Mouse (Mus musculus) forelimb bud, embryonic 11.5 days (tissue): ENCODE results near the gene Arv1.

Experiments used
- DNase-seq: peaks from one replicate; pipeline ENCODE4 v3.0.0-alpha.2; 2012; ENCODE audit warnings: low read depth, low spot score

The Arv1 gene

DNA sequence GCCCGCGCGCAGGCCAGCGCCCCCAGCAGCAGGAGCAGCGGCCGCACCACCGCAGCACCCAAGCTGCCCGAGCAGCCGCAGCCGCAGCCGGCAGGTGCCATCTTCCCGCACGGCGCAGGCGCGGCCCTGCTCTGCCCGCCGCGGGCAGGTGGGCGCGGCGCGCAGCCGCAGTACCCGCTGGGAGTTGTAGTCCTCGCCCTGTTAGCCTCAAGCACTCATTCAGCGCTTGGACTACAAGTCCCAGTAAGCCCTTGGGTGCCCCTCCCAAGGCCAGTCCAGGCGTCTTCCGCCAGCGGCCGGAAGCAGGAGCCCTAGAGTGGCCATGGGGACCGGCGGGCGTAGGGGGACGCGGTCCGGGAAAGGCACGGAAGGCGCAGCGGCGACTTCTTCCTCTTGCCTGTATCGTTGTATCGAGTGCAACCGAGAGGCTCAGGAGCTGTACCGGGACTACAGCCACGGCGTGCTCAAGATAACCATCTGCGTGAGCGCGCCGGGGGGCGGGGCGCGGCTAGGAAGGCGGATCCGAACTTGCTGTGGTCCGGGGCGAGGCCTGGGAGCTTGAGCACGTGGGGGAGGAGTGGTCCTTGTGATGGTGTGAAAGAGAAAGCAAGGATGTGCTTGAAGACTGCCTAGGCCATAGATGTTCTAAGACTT, at the start of gene Arv1, which contains the start of gene Ttc13:
Arv1 (plus strand) TSS at position 278 of the 654 bp plus-strand sequence.
Ttc13 (minus strand) TSS at position 122 of the 654 bp plus-strand sequence.
- DNase-seq: peak; percentile 97

DNA sequence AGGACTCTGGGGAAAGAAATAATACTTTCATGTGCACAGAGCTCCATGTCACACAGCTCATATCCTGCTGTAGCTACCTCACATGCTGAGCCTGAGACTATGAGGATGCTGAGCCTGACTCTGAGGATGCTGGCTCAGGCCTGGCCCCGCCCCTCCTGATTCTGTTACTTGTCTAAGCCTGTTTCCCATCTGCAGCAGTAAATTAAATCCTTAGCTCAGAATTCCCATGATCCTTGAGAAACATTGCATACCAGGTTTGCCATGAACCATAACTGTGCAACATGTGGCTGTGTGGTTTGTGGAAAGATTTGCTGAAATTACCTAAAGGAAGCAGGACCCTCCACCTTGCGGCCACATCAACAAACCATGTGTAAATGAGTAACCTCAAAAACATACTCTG, 49.6 kb upstream of the Arv1 start:
- DNase-seq: no peak

DNA sequence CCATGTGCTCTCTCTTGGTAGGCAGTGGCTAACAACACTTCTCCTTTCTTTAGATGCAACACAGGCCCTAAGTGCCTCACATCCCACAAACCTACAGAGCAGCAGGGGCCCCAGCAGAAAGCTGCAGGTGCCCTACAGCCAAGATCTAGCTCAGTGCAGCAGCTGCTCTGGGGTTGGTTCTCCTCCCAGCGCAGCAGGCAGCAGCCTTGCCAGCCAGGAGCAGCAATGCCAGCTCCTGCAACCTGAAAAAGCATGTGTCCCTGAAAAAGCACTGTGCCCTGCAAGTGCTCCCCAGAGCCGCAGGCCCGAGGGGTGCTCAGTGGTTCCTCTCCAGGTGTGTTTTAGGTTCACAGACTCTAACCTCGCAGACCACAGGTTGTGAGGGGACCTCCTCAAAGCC, 45.3 kb upstream of the Arv1 start:
- DNase-seq: no peak

DNA sequence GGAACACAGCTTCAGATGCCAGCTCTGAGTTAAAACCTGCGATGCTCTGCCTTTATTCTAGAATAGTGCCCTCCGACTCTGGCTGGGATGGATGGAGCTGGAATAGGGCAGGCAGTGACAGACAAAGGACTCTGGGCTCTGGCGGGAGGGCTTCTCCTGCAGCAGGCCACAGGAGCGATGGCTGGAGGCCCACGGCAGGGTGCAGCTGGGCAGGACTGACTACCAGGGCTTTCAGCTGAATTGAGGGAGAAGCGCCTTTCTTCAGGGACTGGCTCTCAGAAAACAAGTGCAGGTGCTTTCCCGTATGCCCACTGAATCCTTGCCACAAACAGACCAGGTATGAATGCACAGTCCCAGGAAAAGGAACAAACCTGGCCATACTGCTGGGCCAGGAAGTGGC, 44.9 kb upstream of the Arv1 start:
- DNase-seq: no peak

DNA sequence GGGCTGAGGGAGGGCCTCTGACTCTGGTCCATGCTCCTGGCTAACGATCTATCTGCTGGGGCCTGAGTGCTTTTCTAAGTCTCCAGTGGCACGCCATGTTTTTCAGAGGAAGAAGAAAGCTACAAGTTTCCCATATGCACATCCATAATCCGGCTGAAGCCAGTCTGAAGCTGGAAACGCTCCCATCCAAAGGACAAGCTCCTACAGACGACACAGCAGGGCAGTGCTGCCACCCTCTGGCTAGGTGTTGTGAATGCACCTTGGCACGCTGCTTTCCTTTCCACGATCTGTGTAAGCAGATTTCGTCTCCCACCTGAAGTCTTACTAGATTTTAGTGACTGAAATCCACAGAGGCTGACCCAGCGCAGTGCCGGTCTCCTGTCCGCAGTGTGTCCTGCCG, 44.5 kb upstream of the Arv1 start:
- DNase-seq: peak; percentile 72

DNA sequence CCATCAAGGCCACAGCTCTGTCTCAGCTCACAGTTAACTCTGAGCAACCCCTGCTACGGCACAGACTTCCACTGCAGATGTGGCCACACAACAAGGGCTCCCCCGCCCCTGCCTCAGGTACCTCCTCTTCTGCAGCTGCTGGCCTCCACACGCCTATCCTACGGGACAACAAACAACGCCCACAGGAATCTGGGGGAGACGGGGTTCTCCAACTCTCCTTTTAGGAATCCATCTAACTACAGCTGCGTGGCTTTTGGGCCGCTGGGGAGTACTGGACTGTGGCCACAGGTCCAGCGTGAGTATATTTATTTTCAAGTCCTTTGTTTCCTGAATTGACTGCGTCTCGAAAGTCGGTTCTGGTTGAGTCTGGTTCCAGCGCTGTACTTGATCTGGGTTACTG, 43.7 kb upstream of the Arv1 start:
- DNase-seq: no peak

DNA sequence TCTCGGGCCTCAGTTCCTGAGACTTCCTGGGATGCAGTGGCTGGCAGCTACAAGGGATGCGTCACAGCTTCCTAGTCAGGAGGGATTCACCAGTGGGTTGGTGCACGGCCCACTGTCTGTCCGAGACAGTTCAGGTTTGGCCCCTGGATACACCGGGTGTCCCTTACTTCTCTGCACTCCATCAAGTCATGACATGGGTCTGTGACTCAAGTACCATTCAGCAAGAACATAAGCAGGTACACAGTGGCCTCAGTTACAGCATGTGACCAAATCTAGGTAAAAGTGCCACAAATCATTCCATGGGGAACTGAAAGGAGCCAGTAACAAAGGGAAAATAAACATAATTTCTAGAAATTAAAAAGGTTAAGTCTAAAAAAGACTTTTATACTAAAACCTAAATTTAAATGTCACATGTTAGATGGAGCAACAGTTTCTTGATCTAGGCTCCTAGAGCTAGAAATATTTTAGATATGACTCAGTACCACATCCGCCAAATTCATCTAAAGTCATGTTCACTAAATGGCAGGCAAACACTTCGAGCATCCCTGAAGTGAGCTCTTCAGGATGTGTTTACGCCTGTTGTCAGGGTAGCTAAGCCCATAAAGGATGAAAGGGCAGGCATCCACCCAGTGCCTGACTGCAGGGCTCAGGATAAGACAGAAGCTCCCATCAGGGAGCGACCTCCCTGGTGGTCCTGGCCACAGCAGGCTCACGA, 40.7 kb upstream of the Arv1 start:
- no peak for DNase-seq

DNA sequence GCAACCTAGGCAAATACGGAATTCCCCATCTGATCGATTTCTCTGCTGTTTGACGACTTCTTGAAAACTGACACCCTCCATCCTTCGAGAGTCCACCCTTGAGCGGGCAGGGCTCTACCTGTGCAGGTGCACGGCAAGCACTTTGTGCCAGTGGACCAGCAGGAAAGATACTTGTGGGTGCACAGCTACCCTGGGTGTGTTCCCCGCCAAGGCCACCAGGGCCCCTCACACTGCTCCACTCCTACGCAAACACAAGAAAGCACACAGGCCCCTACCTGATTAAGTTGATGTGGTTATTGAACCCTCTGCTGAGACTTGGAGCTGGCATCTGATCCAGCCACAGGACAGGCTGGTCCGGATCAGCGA, 40.2 kb upstream of the Arv1 start:
- DNase-seq: no peak

DNA sequence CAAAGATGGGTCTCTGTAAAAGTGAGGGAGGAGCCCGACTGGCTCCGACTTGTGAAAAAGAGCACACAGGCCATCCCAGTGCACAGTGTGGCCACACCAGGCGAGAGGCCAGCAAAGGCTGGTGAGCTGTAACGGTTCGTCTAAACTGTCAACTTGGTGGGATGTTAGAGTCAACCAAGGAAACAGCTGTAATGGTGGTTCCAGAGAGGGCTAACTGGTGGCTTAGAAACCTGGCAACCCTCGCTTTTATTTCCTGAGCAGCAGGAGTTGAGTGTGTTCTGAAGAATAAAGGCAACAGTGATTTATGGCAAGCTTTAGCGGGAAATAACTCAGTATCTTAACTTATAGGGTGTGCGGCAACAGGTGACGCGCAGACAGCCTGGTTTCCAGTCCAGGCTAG, 39.7 kb upstream of the Arv1 start:
- no peak for DNase-seq

DNA sequence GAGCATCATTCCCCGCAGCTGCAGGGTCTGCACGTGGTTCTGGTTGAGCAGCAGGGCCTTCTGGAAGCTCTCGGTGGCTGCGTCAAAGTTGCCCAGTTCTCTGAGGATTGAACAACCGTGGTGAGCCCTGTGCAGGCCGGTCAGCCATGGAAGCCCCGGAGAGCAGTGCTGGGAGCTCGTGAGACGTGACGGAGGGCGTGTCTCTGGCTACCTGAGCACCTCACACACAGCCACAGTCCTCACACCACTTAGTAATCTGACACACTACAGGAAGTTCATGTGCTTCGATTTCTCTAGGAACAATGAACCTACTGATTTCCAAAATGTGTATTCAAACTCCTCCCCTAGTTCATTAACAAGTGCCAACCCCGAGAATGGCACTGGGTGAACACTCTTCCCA, 33.0 kb upstream of the Arv1 start:
- no peak for DNase-seq

DNA sequence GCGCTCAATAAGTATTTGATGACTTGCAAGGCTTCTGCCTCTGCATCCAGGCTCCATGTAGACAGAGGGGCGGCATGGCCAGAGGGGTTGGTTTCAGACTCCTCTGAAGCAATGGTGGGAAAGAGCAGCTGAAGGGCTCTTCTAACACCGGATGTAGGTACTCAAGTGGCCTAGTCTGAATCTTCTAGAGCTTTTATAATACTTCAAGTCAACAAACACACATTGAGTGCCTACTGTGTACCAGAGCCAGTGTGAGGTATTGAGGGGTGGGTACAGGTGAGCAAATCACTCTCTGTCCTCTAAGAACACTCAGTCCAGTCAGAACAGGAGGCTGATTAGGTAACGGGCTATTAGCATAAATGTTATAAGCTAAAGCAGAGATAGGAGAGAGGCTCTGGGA, 30.2 kb upstream of the Arv1 start:
- DNase-seq: no peak

DNA sequence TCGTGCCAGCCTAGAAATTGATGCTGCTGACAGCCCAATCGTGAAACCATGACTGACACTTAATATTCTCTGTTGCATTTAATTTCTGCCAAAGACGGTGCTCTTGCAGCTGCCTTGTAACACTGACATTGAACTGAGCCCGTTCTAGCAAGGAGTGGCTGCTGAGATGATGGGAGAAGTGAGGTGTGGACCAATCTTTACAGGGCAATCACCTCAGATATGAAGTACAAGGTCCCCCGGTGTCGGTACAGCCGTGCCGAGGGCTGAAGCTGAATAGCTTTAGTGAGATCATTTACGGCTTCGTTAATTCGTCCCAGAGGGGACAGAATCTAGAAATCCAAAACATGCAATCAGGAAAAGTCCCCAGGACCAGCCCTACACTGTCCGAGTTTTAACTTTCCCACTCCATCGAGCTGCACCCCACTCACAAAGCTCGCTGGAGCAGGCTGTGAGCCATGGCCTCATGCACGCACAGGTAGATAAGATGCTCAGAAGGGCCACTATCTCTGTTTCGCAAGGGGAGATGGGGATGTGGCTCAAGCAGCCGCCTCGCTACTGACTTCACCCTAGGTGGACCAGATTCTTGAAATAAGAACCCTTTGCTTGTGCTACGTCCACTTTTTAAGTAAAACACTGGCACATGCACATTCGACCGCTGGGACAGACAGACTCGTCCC, 26.4 kb upstream of the Arv1 start:
- no peak for DNase-seq

DNA sequence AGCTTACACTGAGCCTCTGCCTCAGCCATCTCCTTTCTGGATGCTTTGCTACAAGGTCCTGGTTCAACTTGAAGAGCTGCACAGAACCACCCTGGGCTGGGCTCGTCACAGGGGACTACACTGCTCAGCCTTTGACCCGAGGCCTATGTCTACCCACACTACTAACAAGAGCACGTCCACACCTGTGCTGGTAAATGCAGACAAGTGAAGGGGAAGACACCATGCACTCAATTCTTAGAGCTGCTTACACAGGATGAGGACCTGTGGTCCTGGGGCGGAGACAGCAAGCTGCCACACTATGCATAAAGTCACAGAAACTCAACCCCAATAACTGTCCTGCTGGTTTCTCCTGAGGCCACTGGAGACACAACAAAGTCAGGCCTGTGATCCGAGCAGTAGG, 21.7 kb upstream of the Arv1 start:
- DNase-seq: no peak

DNA sequence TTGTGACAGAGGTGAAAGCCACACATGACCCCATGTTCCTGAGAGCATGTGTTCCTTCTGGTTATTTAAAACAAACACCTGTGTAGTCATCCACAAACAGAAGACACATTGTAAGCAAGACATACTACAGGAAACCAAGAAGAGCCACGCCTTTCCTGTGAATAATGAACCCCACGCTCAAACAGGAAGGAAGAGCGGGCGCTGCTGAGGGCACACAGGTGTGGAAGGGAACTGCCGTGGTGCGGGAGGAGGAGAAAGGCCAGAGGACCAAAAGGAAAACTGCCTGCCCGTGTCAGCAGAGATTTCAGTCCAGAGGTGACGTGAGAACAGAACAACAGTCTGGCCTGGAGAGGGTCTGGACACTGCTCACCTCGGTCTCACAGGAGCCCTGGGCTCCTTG, 20.9 kb upstream of the Arv1 start:
- no peak for DNase-seq

DNA sequence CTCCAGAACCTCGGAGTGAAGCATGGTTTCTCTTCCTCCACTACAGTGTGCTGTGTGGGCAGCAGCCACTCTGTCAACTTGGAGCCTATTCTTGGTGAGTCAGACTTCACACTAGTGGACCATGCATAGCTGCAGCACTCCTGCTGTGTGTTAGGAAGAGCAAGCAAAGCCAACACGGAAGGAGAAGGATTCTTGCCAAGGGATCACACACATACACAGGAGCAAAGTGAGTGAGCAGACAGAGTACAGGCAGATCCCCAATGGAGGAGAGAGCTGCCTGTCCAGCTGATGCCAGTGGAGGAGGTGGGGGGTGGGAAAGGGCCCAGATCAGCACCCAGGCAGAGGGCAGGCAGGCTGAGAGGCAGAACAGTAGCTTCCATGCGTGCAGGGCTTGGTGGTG, 19.8 kb upstream of the Arv1 start:
- no peak for DNase-seq

DNA sequence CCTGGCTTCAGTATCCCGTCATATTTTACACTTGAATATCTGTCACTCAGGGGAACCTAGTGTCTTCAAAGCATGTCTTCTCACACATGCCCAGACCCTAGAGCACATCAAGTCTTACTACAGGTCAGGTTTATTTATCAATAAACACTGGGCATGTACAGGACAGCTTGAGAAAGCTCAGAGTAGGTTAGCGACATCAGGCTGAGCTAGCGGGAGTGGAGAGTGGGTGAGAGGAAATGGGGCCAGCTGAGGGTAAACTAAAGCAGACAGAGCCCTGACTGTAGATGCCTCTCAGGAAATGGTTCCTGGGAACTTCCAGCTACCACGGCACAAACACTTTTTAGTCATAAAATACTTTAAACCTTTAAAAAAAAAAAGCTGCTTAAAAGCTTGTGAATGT, 18.4 kb upstream of the Arv1 start:
- DNase-seq: no peak

DNA sequence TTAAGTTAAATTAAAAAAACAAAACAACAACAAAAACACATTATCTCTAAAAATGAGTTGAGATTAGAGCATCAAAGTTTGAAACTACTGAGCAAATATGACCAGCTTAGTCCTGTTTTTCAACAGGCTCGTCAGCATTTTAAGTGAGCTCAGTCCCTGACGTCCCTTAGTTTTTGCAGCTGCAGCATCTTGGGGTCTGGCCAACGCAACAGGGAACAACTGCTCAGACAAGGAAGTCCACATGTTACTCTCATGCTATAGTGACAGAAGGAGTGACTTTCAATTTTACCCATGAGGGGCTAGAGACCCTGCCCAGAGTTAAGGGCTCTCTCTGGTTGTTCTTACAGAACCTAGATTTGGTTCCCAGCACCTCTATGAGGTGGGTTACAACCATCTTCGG, 17.6 kb upstream of the Arv1 start:
- no peak for DNase-seq

DNA sequence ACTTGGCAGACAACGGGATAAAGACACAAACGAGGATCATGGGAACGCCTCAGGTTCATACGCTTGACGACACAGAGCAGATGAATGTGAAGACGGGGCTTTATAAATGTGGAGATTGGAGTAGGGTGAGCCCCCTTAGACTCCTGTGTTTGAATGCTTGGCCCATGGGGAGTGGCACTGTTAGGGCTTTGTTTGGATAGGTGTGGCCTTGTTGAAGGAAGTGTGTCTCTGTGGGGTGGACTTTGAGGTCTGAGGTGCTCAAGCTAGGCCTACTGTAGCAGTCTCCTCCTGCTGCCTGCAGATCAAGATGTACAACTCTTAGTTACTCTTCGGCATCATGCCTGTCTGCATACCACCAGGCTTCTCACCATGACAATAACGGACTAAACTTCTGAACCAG, 16.1 kb upstream of the Arv1 start:
- no peak for DNase-seq

DNA sequence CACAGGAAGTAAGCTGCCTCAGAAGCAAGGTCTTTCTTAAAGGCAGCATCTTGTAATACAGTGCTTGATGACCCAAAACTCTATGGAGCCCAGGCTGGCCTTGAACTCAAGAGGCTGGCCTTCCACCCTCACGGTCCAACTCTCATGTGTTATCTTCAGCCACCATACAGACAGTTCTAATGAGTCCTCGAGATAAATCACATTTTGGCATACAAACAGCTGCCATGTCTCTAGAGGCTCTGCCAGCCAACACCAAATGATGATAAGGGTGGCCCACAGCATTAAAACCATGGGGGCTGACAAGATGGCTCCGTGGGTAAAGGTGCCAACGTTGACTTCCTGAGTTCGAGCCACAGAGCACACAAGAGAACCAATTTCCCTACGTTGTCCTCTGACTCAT, 8.7 kb upstream of the Arv1 start:
- DNase-seq: no peak

DNA sequence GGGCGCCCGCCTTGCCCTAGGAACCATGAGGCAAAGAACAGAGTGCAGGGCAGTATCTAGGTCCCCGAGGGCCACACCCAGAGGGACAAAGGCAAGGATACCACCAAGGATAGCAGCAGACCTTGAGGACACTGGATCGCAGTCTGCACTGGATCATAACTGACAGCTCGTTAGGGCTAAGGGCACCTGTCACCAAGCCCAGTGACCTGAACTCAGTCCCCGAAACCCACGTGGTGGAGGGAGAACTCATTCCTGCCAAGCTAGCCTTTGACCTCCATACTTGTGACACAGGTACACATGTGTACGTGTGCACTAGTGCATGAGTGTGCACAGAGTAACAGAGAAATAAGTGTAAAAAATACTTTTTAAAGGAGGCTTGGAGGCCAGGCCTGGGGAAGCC, 6.2 kb upstream of the Arv1 start:
- DNase-seq: no peak

DNA sequence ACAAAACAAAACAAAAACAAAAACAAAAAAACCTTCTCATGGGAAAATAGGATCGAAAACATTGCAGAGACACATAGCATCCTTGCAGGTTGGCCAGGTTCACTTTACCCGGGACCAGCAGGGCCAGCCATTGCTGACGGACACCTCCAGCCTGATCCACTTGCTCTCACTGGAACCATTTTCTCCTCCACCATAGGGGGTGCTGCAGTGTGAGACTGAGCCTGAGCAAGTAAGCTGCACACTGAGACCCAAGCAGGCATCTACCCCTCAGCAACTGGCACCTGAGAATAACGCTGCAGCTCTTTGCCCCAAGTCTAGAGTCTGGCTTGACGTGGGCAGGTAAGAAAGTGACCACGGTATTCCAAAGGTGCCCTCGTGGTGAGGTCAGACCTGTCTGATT, 1.8 kb upstream of the Arv1 start:
- DNase-seq: no peak

DNA sequence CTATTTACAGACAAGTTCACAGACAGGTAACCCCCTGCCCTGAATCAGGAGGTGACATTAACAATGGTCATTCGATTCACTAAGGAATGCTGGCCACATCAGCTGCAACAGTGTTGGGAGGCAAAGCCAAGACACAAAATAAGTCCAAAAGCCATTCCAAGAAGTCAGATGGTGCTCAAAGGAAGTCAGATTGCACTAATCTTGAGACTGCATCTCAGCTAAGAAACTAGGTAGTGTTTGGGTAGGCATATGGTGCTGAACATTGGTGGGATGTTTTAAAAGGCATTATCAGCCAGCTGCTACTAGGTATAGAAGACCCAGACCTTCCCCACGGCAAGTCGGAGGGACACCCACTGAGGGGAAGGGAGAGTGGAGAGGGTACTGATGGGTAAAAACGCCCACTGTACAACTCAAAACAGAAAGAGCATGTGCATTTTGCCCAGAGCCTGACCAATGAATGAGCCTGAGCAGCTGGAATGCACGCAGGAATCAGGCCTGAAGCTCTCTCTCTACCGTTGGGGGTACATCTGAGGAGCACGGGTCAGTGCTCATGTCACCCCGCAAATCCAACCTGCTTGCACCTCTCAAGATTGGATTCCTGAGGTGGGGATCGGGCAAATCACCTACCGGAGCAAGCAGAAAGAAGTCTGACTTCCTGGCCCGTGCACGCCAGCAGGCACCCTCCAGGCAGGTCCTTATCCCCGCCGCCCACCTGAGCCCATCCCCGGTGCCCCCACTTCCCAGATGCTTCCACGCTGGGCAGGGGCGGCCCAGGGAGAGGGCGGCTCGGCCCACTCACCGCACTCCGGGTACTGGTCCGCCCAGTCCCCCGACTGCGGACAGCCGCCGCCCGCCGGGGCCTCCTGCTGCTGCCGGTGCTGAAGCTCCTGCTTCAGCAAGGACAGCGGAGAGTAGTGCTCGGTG, 739 bp upstream of the Arv1 start:
- no peak for DNase-seq
